ENCODE assay signal across 8 mouse cellular contexts in the genomic region with DNA sequence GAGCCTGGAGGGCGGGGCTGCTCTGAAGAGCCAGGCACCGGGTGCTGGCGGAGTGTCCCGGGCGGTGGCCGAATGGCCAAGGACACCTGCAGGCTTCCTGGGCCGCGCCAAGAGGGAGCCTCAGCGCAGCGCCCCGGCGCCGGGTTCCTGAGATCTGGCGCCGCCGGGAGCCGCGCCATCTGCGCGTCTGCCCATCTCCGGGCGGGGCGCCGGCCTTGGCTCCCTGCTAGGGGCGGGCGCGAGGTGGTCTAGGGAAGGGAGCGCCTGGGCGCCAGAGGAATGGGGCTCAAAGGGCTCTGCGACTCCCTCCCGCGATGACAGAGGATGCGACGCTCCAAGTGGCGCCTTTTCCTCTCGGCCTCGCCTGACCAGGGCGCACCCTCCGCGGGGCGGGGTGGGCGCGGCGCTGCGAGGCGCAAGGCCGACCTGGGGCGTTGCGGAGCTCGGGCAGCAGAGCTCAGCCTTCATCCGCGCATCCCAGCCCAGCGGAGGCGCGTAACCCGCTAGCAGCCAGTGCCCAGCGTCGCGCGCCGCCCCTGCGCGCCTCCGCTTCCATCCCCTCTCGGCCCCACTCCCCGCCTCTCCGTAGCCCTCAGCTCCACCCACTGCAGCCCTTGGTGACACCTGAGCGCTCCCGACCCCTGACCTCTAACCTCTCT. TPM values are rescaled to one million over a fixed set of nuclear protein-coding genes. Genes with fewer than 3 reads are reported as not detected.
DNase-seq lines count a peak whose midpoint lies in the region; ATAC-seq lines count a peak whose summit lies in the region.

No protein-coding gene starts in this region.

- H3K4me1 ChIP-seq in liver, embryonic 11.5 days (replicated peaks; ENCODE audit: control insufficient read depth, insufficient read depth, low read length) = peaks cover 2% of the 10 kb centered on the region
- H3K4me1 ChIP-seq in forebrain, embryonic 11.5 days (replicated peaks; ENCODE audit: control insufficient read depth, insufficient read depth, low read length) = peaks cover 8% of the 10 kb centered on the region
- H3K4me1 ChIP-seq in limb, embryonic 12.5 days (replicated peaks) = peaks cover 32% of the 10 kb centered on the region

- H3K9me3 ChIP-seq in liver, embryonic 11.5 days (ENCODE audit: control insufficient read depth, low read length) = no peaks in the 10 kb centered on the region
- no peaks in the 10 kb centered on the region for H3K9me3 ChIP-seq in forebrain, embryonic 11.5 days (ENCODE audit: control insufficient read depth, low read length)
- no peaks in the 10 kb centered on the region for H3K9me3 ChIP-seq in limb, embryonic 12.5 days

- peak; percentile 30 for ATAC-seq in liver, embryonic 11.5 days (replicated peaks; ENCODE audit: low FRiP score)
- peak; percentile 43 for ATAC-seq in forebrain, embryonic 11.5 days (replicated peaks; ENCODE audit: low FRiP score)
- peak; percentile 33; the same call in 1 of the 2 replicates for ATAC-seq in limb, embryonic 12.5 days (ENCODE audit: insufficient number of reproducible peaks, insufficient read depth, low FRiP score, low TSS enrichment, low read depth)

- no peak for DNase-seq in liver, embryonic 11.5 days (ENCODE audit: low spot score)
- DNase-seq in liver = no peak
- peak; percentile 66 for DNase-seq in cerebellum, adult 11 months
- peak; percentile 69 for DNase-seq in forebrain, embryonic 11.5 days (ENCODE audit: low spot score)
- peak; percentile 49 for DNase-seq in right cerebral cortex, postnatal 4 days
- DNase-seq in spleen, postnatal 10 days (ENCODE audit: low spot score in 2 of 2) = no peak
- no peak for DNase-seq in c-Kit-positive CD71-positive TER-119-positive erythroid progenitor cells, embryonic 14.5 days (ENCODE audit: low spot score)

- H3K27me3 ChIP-seq in liver, embryonic 11.5 days (replicated peaks; ENCODE audit: control insufficient read depth, insufficient read depth, low read length) = peaks cover 72% of the 10 kb centered on the region
- H3K27me3 ChIP-seq in forebrain, embryonic 11.5 days (ENCODE audit: control insufficient read depth, insufficient read depth, low read length) = peaks cover 58% of the 10 kb centered on the region
- peaks cover 99% of the 10 kb centered on the region for H3K27me3 ChIP-seq in limb, embryonic 12.5 days

- H3K36me3 ChIP-seq in liver, embryonic 11.5 days (ENCODE audit: control insufficient read depth, insufficient read depth, low read length) = no peaks in the 10 kb centered on the region
- no peaks in the 10 kb centered on the region for H3K36me3 ChIP-seq in forebrain, embryonic 11.5 days (ENCODE audit: control insufficient read depth, insufficient read depth, low read length)
- H3K36me3 ChIP-seq in limb, embryonic 12.5 days = no peaks in the 10 kb centered on the region

- H3K4me3 ChIP-seq in liver, embryonic 11.5 days (ENCODE audit: low read depth, low read length) = peak overlapping the region; percentile 46
- H3K4me3 ChIP-seq in forebrain, embryonic 11.5 days (ENCODE audit: low read depth, low read length) = peak overlapping the region; percentile 47
- H3K4me3 ChIP-seq in limb, embryonic 12.5 days (replicated peaks) = peak overlapping the region; percentile 60

- peak overlapping the region; percentile 71 for H3K4me2 ChIP-seq in liver, embryonic 11.5 days
- H3K4me2 ChIP-seq in forebrain, embryonic 11.5 days (ENCODE audit: low read depth, low read length, severe bottlenecking) = peak overlapping the region; percentile 97
- H3K4me2 ChIP-seq in limb, embryonic 12.5 days = peak overlapping the region; percentile 98

- no peak overlapping the region for H3K9ac ChIP-seq in liver, embryonic 11.5 days (ENCODE audit: low read depth, low read length)
- H3K9ac ChIP-seq in forebrain, embryonic 11.5 days (ENCODE audit: low read length) = peak overlapping the region; percentile 29
- peak overlapping the region; percentile 56 for H3K9ac ChIP-seq in limb, embryonic 12.5 days (replicated peaks)

- no peak overlapping the region for H3K27ac ChIP-seq in liver, embryonic 11.5 days (ENCODE audit: low read depth, low read length)
- no peak overlapping the region for H3K27ac ChIP-seq in forebrain, embryonic 11.5 days (ENCODE audit: low read depth, low read length)
- H3K27ac ChIP-seq in limb, embryonic 12.5 days = no peak overlapping the region

- 2% methylated on average over 52 of the region's 69 CpGs for WGBS in liver, embryonic 11.5 days
- 0% methylated on average over 40 of the region's 69 CpGs for WGBS in forebrain, embryonic 11.5 days
- under 1% methylated on average over 50 of the region's 69 CpGs for WGBS in limb, embryonic 12.5 days

RNA-seq across cellular contexts. Expression of a gene that starts 0.6 kb away (rescaled TPM):
- 0.04 and 0.05 TPM in 2 replicates for polyA plus RNA-seq in liver, embryonic 11.5 days (2014; fragmentation: Nextera tagmentation; extraction: Ambion mirVana)
- 0.28 and 0.39 TPM in 2 replicates for polyA plus RNA-seq in forebrain, embryonic 11.5 days (2014; fragmentation: Nextera tagmentation; extraction: Ambion mirVana)
- 0.12 TPM in 1 of 2 replicates, not detected in the other for polyA plus RNA-seq in limb, embryonic 12.5 days (2016; fragmentation: Nextera tagmentation; extraction: Ambion mirVana)

RNA-seq across cellular contexts. Expression of a gene that starts 57.9 kb away (rescaled TPM):
- 0.91 and 2.0 TPM in 2 replicates for polyA plus RNA-seq in liver, embryonic 11.5 days (2014; fragmentation: Nextera tagmentation; extraction: Ambion mirVana)
- 3.0 and 3.6 TPM in 2 replicates for polyA plus RNA-seq in forebrain, embryonic 11.5 days (2014; fragmentation: Nextera tagmentation; extraction: Ambion mirVana)
- 4.5 and 7.0 TPM in 2 replicates for polyA plus RNA-seq in limb, embryonic 12.5 days (2016; fragmentation: Nextera tagmentation; extraction: Ambion mirVana)

Comparison
In these comparisons a context has a peak if more than half of its experiments do, and no peak if none do; other contexts are left out.
1. DNase-seq: peak in cerebellum, adult 11 months (single experiment), forebrain, embryonic 11.5 days (single experiment) and right cerebral cortex, postnatal 4 days (single experiment); none in liver, embryonic 11.5 days (single experiment), liver (single experiment), spleen, postnatal 10 days (0 of 2) and c-Kit-positive CD71-positive TER-119-positive erythroid progenitor cells, embryonic 14.5 days (single experiment).
2. Peak in every context shown above with its lines, with median percentiles within 50 percentile points of each other: ATAC-seq, H3K4me2 ChIP-seq and H3K4me3 ChIP-seq.